Mouse (Mus musculus): ENCODE results near the gene Hoxa6. TPM values are rescaled to one million over a fixed set of nuclear protein-coding genes. Genes with fewer than 3 reads are reported as not detected.
A peak's percentile ranks its signal among the peaks of the same experiment; 100 is the strongest.

Gene Hoxa6
- polyA plus RNA-seq, 1 experiment from 2014 or later, result not detected

GRCm38 (mm10) chr6:52203121-52203370 lies 5.5 kb downstream of the Hoxa6 start:
- Histone ChIP-seq H3K4me3 (no peak overlapping the region), H3K36me3 (replicated peaks) (no peaks in the 10 kb centered on the region), H3K4me1 (peaks cover 16% of the 10 kb centered on the region), H3K27me3 (ENCODE audit: poor library complexity, severe bottlenecking) (peaks cover 100% of the 10 kb centered on the region), H3K9me3 (no peaks in the 10 kb centered on the region), H3K27ac (no peak overlapping the region)
- 0% methylated on average over 10 of the region's 10 CpGs for WGBS
- DNase-seq (ENCODE audit: extremely low spot score, low spot score), result no peak

DNA sequence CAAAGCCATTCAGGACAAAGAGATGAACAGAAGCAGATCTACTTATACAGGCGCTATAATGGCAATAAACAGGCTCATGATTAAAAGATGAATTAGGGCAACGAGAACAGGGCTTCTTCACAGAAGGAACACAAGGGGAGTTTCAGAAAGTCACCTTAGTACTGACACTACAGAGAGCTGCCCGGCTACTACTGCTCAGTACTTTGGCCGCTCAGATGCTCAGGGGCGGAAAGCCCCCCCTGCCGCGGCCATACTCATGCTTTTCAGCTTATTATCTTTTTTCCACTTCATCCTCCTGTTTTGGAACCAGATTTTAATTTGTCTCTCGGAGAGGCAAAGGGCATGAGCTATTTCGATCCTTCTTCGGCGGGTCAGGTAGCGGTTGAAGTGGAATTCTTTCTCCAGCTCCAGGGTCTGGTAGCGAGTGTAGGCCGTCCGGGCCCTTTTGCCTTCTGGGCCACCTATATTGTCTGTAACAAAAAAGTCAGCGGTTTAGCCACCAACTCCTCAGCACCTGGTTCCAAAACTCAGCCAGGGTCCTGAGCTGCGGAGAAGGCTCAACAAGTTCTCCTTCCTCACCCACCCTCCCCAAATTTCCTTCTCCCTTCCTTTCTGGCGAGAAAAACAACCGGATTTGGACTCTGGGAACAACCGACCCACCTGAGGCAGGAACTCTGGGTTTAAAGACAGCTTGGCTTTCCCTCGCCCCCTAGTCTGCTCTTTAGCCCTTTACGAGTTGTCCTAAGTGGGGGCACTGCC lies 6.0 kb downstream of the Hoxa6 start:
- Histone ChIP-seq H3K27me3 (ENCODE audit: poor library complexity, severe bottlenecking) (peaks cover 100% of the 10 kb centered on the region), H3K9me3 (no peaks in the 10 kb centered on the region), H3K27ac (no peak overlapping the region), H3K4me1 (peaks cover 16% of the 10 kb centered on the region), H3K4me3 (no peak overlapping the region), H3K36me3 (replicated peaks) (no peaks in the 10 kb centered on the region)
- peak; percentile 47 for DNase-seq (ENCODE audit: extremely low spot score, low spot score)
- 2% methylated on average over 22 of the region's 22 CpGs for WGBS

- DNase-seq (ENCODE audit: extremely low spot score, low spot score), result no peak
- H3K4me1 ChIP-seq, result peaks cover 16% of the 10 kb centered on the region
- H3K36me3 ChIP-seq (replicated peaks), result no peaks in the 10 kb centered on the region
- H3K4me3 ChIP-seq, result no peak overlapping the region
- 7% methylated on average over 1 of the region's 1 CpGs for WGBS
- peaks cover 100% of the 10 kb centered on the region for H3K27me3 ChIP-seq (ENCODE audit: poor library complexity, severe bottlenecking)
- no peak overlapping the region for H3K27ac ChIP-seq
- H3K9me3 ChIP-seq, result no peaks in the 10 kb centered on the region
Observed at GRCm38 (mm10) chr6:52201269-52201668, 7.3 kb downstream of the Hoxa6 start.

GRCm38 (mm10) chr6:52200751-52201250 lies 7.7 kb downstream of the Hoxa6 start:
- 4% methylated on average over 10 of the region's 10 CpGs for WGBS
- no peaks in the 10 kb centered on the region for H3K36me3 ChIP-seq (replicated peaks)
- no peak overlapping the region for H3K27ac ChIP-seq
- no peak for DNase-seq (ENCODE audit: extremely low spot score, low spot score)
- H3K27me3 ChIP-seq (ENCODE audit: poor library complexity, severe bottlenecking), result peaks cover 100% of the 10 kb centered on the region
- H3K4me3 ChIP-seq, result no peak overlapping the region
- H3K9me3 ChIP-seq, result no peaks in the 10 kb centered on the region
- peaks cover 16% of the 10 kb centered on the region for H3K4me1 ChIP-seq

GRCm38 (mm10) chr6:52200073-52200750 lies 8.3 kb downstream of the Hoxa6 start:
- H3K27me3 ChIP-seq (ENCODE audit: poor library complexity, severe bottlenecking), result peaks cover 100% of the 10 kb centered on the region
- no peak overlapping the region for H3K4me3 ChIP-seq
- H3K9me3 ChIP-seq, result no peaks in the 10 kb centered on the region
- under 1% methylated on average over 30 of the region's 30 CpGs for WGBS
- H3K4me1 ChIP-seq, result peaks cover 16% of the 10 kb centered on the region
- no peak overlapping the region for H3K27ac ChIP-seq
- H3K36me3 ChIP-seq (replicated peaks), result no peaks in the 10 kb centered on the region
- peak; percentile 58 for DNase-seq (ENCODE audit: extremely low spot score, low spot score)

- H3K9me3 ChIP-seq, result no peaks in the 10 kb centered on the region
- no peak for DNase-seq (ENCODE audit: extremely low spot score, low spot score)
- H3K36me3 ChIP-seq (replicated peaks), result no peaks in the 10 kb centered on the region
- H3K27me3 ChIP-seq (ENCODE audit: poor library complexity, severe bottlenecking), result peaks cover 100% of the 10 kb centered on the region
- H3K27ac ChIP-seq, result no peak overlapping the region
- no peak overlapping the region for H3K4me3 ChIP-seq
- under 1% methylated on average over 10 of the region's 10 CpGs for WGBS
- H3K4me1 ChIP-seq, result peaks cover under 1% of the 10 kb centered on the region; the same call in 1 of the 2 replicates
Observed at GRCm38 (mm10) chr6:52197271-52197670, 11.3 kb downstream of the Hoxa6 start.

- Histone ChIP-seq H3K4me3 (no peak overlapping the region), H3K27ac (no peak overlapping the region), H3K4me1 (peaks cover 5% of the 10 kb centered on the region), H3K36me3 (replicated peaks) (no peaks in the 10 kb centered on the region), H3K9me3 (no peaks in the 10 kb centered on the region), H3K27me3 (ENCODE audit: poor library complexity, severe bottlenecking) (peaks cover 100% of the 10 kb centered on the region)
- 3% methylated on average over 9 of the region's 9 CpGs for whole genome bisulfite sequencing
- no peak for DNase-seq (ENCODE audit: extremely low spot score, low spot score)
Observed at GRCm38 (mm10) chr6:52196811-52197210, 11.7 kb downstream of the Hoxa6 start.

- Histone ChIP-seq H3K27me3 (ENCODE audit: poor library complexity, severe bottlenecking) (peaks cover 100% of the 10 kb centered on the region), H3K4me1 (peaks cover 16% of the 10 kb centered on the region), H3K4me3 (no peak overlapping the region), H3K9me3 (no peaks in the 10 kb centered on the region), H3K27ac (no peak overlapping the region), H3K36me3 (replicated peaks) (no peaks in the 10 kb centered on the region)
- no peak for DNase-seq (ENCODE audit: extremely low spot score, low spot score)
- 3% methylated on average over 10 of the region's 10 CpGs for WGBS
Observed at GRCm38 (mm10) chr6:52194690-52195089, 13.8 kb downstream of the Hoxa6 start.

DNA sequence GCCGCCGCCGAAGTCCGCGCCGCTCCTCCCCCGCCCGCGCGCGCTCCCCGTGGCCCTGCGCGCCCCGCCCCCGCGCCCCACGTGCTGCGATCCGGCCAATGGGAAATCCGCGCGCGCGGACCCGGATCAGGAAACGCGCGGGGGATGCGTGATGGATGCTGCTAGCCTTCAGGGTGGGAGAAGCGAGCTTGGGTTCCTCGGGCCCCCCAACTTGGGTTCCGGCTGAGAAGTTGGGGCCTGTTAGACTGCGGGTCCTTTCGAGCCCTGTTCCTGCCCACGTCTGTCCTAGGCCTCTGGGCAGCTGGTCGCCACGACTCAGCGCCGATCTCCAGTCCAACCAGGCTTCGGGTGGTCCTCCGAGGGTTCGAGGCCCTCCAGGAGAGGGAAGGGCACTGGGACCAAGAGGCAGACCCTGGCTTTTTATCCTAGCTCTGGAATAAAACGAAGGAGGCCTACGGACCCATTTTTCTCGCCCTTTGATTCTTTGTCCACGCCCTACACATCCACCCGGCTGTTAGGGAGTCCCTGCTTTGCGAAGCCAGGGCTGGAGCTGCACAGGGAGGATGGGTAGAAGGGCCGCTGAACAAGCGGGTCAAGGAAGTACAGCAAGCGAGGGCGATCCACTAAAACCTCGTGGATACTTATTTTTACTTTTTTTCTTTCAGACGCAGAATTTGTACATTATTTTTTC lies 16.5 kb downstream of the Hoxa6 start:
- Histone ChIP-seq H3K27ac (no peak overlapping the region), H3K4me3 (peak overlapping the region; percentile 52)
- 1% methylated on average over 40 of the region's 55 CpGs for WGBS

DNA sequence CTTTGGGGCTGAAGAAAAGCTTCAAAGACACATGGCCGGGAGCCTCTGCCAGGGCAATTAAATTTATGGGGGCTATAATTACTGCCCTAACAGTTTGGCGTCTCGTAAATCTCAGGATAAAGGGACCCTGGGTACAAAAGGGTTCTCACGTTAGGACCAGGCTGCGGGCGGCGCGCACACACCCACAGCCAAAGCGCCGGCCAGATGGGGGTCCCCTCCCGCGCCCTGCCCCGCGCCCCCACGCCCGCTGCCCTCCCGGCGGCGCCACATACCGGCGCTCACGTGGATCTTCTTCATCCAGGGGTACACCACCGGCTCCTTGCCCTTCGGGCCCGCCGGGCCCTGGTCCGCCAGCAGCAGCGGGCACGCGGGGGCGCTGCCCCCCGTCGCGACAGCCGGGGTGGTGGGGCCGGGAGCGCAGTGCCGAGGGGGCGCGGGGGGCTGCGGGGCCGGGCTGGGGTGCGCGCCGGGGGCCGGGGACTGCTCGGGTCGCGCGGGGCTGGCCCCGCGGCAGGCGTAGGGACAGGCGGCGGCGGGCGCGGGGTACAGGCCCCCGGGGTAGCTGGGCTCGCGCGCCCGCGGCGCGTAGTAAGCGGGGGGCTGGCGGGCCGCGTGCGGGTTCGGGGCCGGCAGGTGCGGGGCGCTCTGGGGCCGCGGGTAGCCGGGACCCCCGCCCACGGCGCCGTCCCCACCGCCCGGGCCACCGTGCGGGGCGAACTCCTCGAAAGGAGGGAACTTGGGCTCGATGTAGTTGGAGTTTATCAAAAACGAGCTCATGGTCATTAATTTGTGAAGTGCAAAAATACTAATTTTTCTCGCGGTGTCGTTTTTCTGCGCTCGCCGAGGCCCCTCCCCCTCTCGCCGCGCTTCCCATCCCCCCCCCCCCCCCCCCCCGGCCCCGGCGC lies 17.4 kb downstream of the Hoxa6 start, which contains the start of gene Hoxa4:
Gene Hoxa4 (minus strand): TSS at position 848 of the 905 bp plus-strand sequence.
- WGBS, result 1% methylated on average over 98 of the region's 102 CpGs
- Histone ChIP-seq H3K4me1 (peaks cover 16% of the 10 kb centered on the region), H3K9me3 (no peaks in the 10 kb centered on the region), H3K27ac (no peak within 1 kb of the TSS), H3K36me3 (replicated peaks) (no peaks in the 10 kb centered on the region), H3K4me3 (peak within 1 kb of the TSS; percentile 52), H3K27me3 (ENCODE audit: poor library complexity, severe bottlenecking) (peaks cover 100% of the 10 kb centered on the region)
- DNase-seq (ENCODE audit: extremely low spot score, low spot score), result peak; percentile 41

More for the DNA sequence above, 16.5 kb downstream of the Hoxa6 start:
- Histone ChIP-seq H3K9me3 (no peaks in the 10 kb centered on the region), H3K36me3 (replicated peaks) (no peaks in the 10 kb centered on the region), H3K27me3 (ENCODE audit: poor library complexity, severe bottlenecking) (peaks cover 100% of the 10 kb centered on the region), H3K4me1 (peaks cover 16% of the 10 kb centered on the region)
- DNase-seq (ENCODE audit: extremely low spot score, low spot score), result peak; percentile 57

GRCm38 (mm10) chr6:52190410-52190809 lies 18.1 kb downstream of the Hoxa6 start:
- Histone ChIP-seq H3K4me3 (no peak overlapping the region), H3K36me3 (replicated peaks) (no peaks in the 10 kb centered on the region), H3K27ac (no peak overlapping the region), H3K9me3 (no peaks in the 10 kb centered on the region), H3K27me3 (ENCODE audit: poor library complexity, severe bottlenecking) (peaks cover 100% of the 10 kb centered on the region), H3K4me1 (peaks cover 16% of the 10 kb centered on the region)
- WGBS, result under 1% methylated on average over 23 of the region's 23 CpGs
- no peak for DNase-seq (ENCODE audit: extremely low spot score, low spot score)

DNA sequence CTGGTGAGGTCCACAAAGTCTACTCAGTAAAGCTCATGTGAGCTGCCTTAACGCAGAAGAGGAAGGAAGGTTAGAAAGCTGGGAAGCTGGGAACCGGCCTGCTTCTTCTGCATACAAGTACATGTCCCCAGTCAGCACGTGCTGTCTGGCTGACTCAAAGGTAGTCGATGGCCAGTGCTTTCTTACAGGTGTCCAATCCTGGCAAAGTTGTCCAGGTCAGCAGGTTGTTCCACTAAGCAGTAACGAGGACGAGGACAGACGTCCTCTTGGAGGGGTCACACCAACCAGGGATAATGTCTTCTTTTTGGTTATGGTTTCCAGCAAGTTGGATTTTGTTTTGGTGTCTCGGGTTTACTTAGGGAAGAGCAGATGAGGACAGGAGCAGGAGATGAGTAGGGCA lies 18.6 kb downstream of the Hoxa6 start:
- no peak overlapping the region for H3K27ac ChIP-seq
- H3K36me3 ChIP-seq (replicated peaks), result no peaks in the 10 kb centered on the region
- H3K4me1 ChIP-seq, result peaks cover 16% of the 10 kb centered on the region
- H3K4me3 ChIP-seq, result no peak overlapping the region
- peak; percentile 52 for DNase-seq (ENCODE audit: extremely low spot score, low spot score)
- peaks cover 100% of the 10 kb centered on the region for H3K27me3 ChIP-seq (ENCODE audit: poor library complexity, severe bottlenecking)
- no peaks in the 10 kb centered on the region for H3K9me3 ChIP-seq
- WGBS, result 8% methylated on average over 8 of the region's 8 CpGs
